Mouse (Mus musculus): ENCODE results near the gene Comt.

GRCm38 (mm10) chr16:18377203-18377602, 49.4 kb downstream of the Comt start:
- no peak for TF ChIP-seq HCFC1 (IDR thresholded peaks at IDR 0.05; ENCODE audit: borderline replicate concordance, insufficient read depth, low read length)
- TF ChIP-seq ZNF384 (IDR thresholded peaks at IDR 0.05; ENCODE audit: low read depth, low read length) = no peak
